Mouse (Mus musculus) limb, embryonic 11.5 days (tissue): ENCODE data around the gene 4930522H14Rik. TPM values are rescaled to one million over a fixed set of nuclear protein-coding genes. Genes with fewer than 3 reads are reported as not detected.

Experiments
- ATAC-seq: fragments of 200-750 bp; cut with Nextera tagmentation; 2 replicates; pipeline ENCODE4 v1.8.0; 2017; ENCODE audit warnings: low read depth; ENCODE audit not compliant: insufficient number of reproducible peaks, low FRiP score, low TSS enrichment
- DNase-seq: peaks from one replicate; pipeline ENCODE4 v3.0.0-alpha.2; 2015; ENCODE audit warnings: low spot score
- H3K27ac ChIP-seq: fragments of 300-500 bp; sonication (generic); replicated peaks from 2 replicates; pipeline ENCODE4 v1.5.1; 2014; ENCODE audit warnings: low read depth, mild to moderate bottlenecking, low read length
- H3K27me3 ChIP-seq: fragments of 300-500 bp; sonication (generic); 2 replicates; pipeline ENCODE4 v1.6.1; 2014; ENCODE audit warnings: mild to moderate bottlenecking, low read length, mixed read lengths; ENCODE audit not compliant: control insufficient read depth, insufficient read depth
- H3K36me3 ChIP-seq: fragments of 300-500 bp; sonication (generic); 2 replicates; pipeline ENCODE4 v1.6.1; 2014; ENCODE audit warnings: mild to moderate bottlenecking, low read length, moderate library complexity, mixed read lengths; ENCODE audit not compliant: control insufficient read depth, insufficient read depth
- H3K4me1 ChIP-seq: fragments of 300-500 bp; sonication (generic); 2 replicates; pipeline ENCODE4 v1.6.1; 2014; ENCODE audit warnings: low read length, mixed read lengths; ENCODE audit not compliant: control insufficient read depth, insufficient read depth
- H3K4me2 ChIP-seq: fragments of 300-500 bp; sonication (generic); 2 replicates; pipeline ENCODE4 v1.6.1; 2014; ENCODE audit warnings: low read depth, mild to moderate bottlenecking, moderate library complexity; ENCODE audit not compliant: severe bottlenecking
- H3K4me3 ChIP-seq: fragments of 300-500 bp; sonication (generic); 2 replicates; pipeline ENCODE4 v1.5.1; 2014; ENCODE audit warnings: low read depth, low read length
- H3K9ac ChIP-seq: fragments of 300-500 bp; sonication (generic); 2 replicates; pipeline ENCODE4 v1.6.1; 2014; ENCODE audit warnings: mild to moderate bottlenecking, low read length
- H3K9me3 ChIP-seq: fragments of 300-500 bp; sonication (generic); 2 replicates; pipeline ENCODE4 v1.6.1; 2016; ENCODE audit warnings: low read length; ENCODE audit not compliant: control insufficient read depth
- WGBS: fragments of 180-500 bp; shearing (Covaris S2); extraction: QIAGEN DNeasy Blood & Tissue Kit; methylation state at CpG from one replicate; pipeline ENCODE4 v1.1.7; 2014; 5-methylcytosine and 5-hydroxymethylcytosine counted together
- polyA plus RNA-seq: library from polyadenylated mRNA; unstranded; fragments of >200 nt; fragmentation: Nextera tagmentation; extraction: Ambion mirVana; gene quantifications from 2 replicates; pipeline ENCODE4 v1.2.1, GENCODE M21; 2014

4930522H14Rik gene
- polyA plus RNA-seq, 1 experiment from 2014 or later = not detected

- H3K4me2 ChIP-seq = no peak overlapping the region
Observed at GRCm38 (mm10) chr4:109550338-109551150, 19.4 kb upstream of the 4930522H14Rik start.

GRCm38 (mm10) chr4:109547306-109547705 lies 16.2 kb upstream of the 4930522H14Rik start:
- WGBS = 20% methylated on average over 2 of the region's 2 CpGs
- H3K9ac ChIP-seq = no peak overlapping the region

More at GRCm38 (mm10) chr4:109550338-109551150, 19.4 kb upstream of the 4930522H14Rik start:
- WGBS = 26% methylated on average over 11 of the region's 11 CpGs
- no peak overlapping the region for H3K4me3 ChIP-seq
- no peaks in the 10 kb centered on the region for H3K9me3 ChIP-seq
- no peaks in the 10 kb centered on the region for H3K4me1 ChIP-seq
- no peak for DNase-seq
- H3K27ac ChIP-seq = no peak overlapping the region
- no peaks in the 10 kb centered on the region for H3K36me3 ChIP-seq
- no peaks in the 10 kb centered on the region for H3K27me3 ChIP-seq
- no peak for ATAC-seq
- no peak overlapping the region for H3K9ac ChIP-seq

GRCm38 (mm10) chr4:109546538-109546937 lies 15.4 kb upstream of the 4930522H14Rik start:
- Histone ChIP-seq H3K36me3 (no peaks in the 10 kb centered on the region), H3K9me3 (no peaks in the 10 kb centered on the region), H3K9ac (no peak overlapping the region), H3K4me3 (no peak overlapping the region), H3K4me2 (no peak overlapping the region), H3K27me3 (no peaks in the 10 kb centered on the region), H3K4me1 (no peaks in the 10 kb centered on the region), H3K27ac (no peak overlapping the region)
- ATAC-seq (no peak), DNase-seq (no peak)
- WGBS = 89% methylated on average over 2 of the region's 2 CpGs

More at GRCm38 (mm10) chr4:109547306-109547705, 16.2 kb upstream of the 4930522H14Rik start:
- ATAC-seq = no peak
- Histone ChIP-seq H3K4me1 (no peaks in the 10 kb centered on the region), H3K36me3 (no peaks in the 10 kb centered on the region), H3K9me3 (no peaks in the 10 kb centered on the region), H3K27ac (no peak overlapping the region), H3K4me2 (no peak overlapping the region), H3K4me3 (no peak overlapping the region), H3K27me3 (no peaks in the 10 kb centered on the region)
- no peak for DNase-seq

- no peak for DNase-seq
- Histone ChIP-seq H3K9me3 (no peaks in the 10 kb centered on the region), H3K27ac (no peak overlapping the region), H3K9ac (no peak overlapping the region), H3K27me3 (no peaks in the 10 kb centered on the region), H3K4me1 (no peaks in the 10 kb centered on the region), H3K4me2 (no peak overlapping the region), H3K36me3 (no peaks in the 10 kb centered on the region), H3K4me3 (no peak overlapping the region)
- ATAC-seq = no peak
- WGBS = 79% methylated on average over 15 of the region's 15 CpGs
Observed at GRCm38 (mm10) chr4:109530245-109530816, 766 bp downstream of the 4930522H14Rik start.

GRCm38 (mm10) chr4:109504885-109505284 lies 26.2 kb downstream of the 4930522H14Rik start:
- ATAC-seq = peak; percentile 21; the same call in 1 of the 2 replicates
- Histone ChIP-seq H3K4me1 (no peaks in the 10 kb centered on the region), H3K9ac (no peak overlapping the region), H3K36me3 (no peaks in the 10 kb centered on the region), H3K4me3 (no peak overlapping the region), H3K27me3 (no peaks in the 10 kb centered on the region), H3K9me3 (no peaks in the 10 kb centered on the region), H3K27ac (no peak overlapping the region), H3K4me2 (no peak overlapping the region)
- 8% methylated on average over 5 of the region's 5 CpGs for WGBS
- DNase-seq = peak; percentile 61

- 49% methylated on average over 11 of the region's 11 CpGs for WGBS
- Histone ChIP-seq H3K4me1 (no peaks in the 10 kb centered on the region), H3K4me3 (no peak overlapping the region), H3K9ac (no peak overlapping the region), H3K27me3 (no peaks in the 10 kb centered on the region), H3K4me2 (no peak overlapping the region), H3K9me3 (no peaks in the 10 kb centered on the region), H3K36me3 (no peaks in the 10 kb centered on the region), H3K27ac (no peak overlapping the region)
- ATAC-seq = no peak
- DNase-seq = no peak
Observed at GRCm38 (mm10) chr4:109498476-109498875, 32.6 kb downstream of the 4930522H14Rik start.

GRCm38 (mm10) chr4:109493581-109493980 lies 37.5 kb downstream of the 4930522H14Rik start:
- no peak overlapping the region for H3K9ac ChIP-seq
- no peaks in the 10 kb centered on the region for H3K27me3 ChIP-seq
- H3K27ac ChIP-seq = no peak overlapping the region
- no peak overlapping the region for H3K4me3 ChIP-seq
- no peak for ATAC-seq
- no peaks in the 10 kb centered on the region for H3K36me3 ChIP-seq
- no peaks in the 10 kb centered on the region for H3K4me1 ChIP-seq
- H3K4me2 ChIP-seq = no peak overlapping the region
- H3K9me3 ChIP-seq = no peaks in the 10 kb centered on the region
- no peak for DNase-seq

- H3K4me3 ChIP-seq = no peak overlapping the region
- H3K27ac ChIP-seq = no peak overlapping the region
- no peaks in the 10 kb centered on the region for H3K27me3 ChIP-seq
- no peak for ATAC-seq
- no peaks in the 10 kb centered on the region for H3K4me1 ChIP-seq
- no peak overlapping the region for H3K9ac ChIP-seq
- DNase-seq = no peak
- WGBS = 87% methylated on average over 1 of the region's 1 CpGs
- H3K4me2 ChIP-seq = no peak overlapping the region
- no peaks in the 10 kb centered on the region for H3K9me3 ChIP-seq
- no peaks in the 10 kb centered on the region for H3K36me3 ChIP-seq
Observed at GRCm38 (mm10) chr4:109488812-109489211, 42.3 kb downstream of the 4930522H14Rik start.
